Mouse (Mus musculus): ENCODE data around the gene Map10.

GRCm38 (mm10) chr8:125690961-125691360 lies 21.3 kb downstream of the Map10 start:
- TF ChIP-seq CTCF (IDR thresholded peaks at IDR 0.05; ENCODE audit: low read depth, low read length) (no peak), GATA1 (IDR thresholded peaks at IDR 0.05; ENCODE audit: borderline replicate concordance, low read length) (no peak), GATA2 (IDR thresholded peaks at IDR 0.05; ENCODE audit: borderline replicate concordance, low read depth, low read length) (no peak), TAL1 (conservative IDR thresholded peaks at IDR 0.05; ENCODE audit: low read depth, low read length) (no peak), POLR2AphosphoS5 (IDR thresholded peaks at IDR 0.05; ENCODE audit: insufficient replicate concordance, low read depth, low read length) (no peak)

Measured in G1E (cell line).